In genomic region chr6:114917770-114918635, GRCm38 (mm10) we compare ENCODE assay signal across 8 mouse cellular contexts. TPM values are rescaled to one million over a fixed set of nuclear protein-coding genes. Genes with fewer than 3 reads are reported as not detected.
DNase-seq lines count a peak whose midpoint lies in the region; ATAC-seq and TF ChIP-seq lines count a peak whose summit lies in the region.

No protein-coding gene starts in this region.

- H3K27ac ChIP-seq in heart, embryonic 11.5 days (ENCODE audit: low read depth, low read length): peak overlapping the region; percentile 37; the same call in 1 of the 2 replicates
- H3K27ac ChIP-seq in stomach, postnatal 0 days (replicated peaks): peak overlapping the region; percentile 75

- H3K9ac ChIP-seq in heart, embryonic 11.5 days (ENCODE audit: low read depth, low read length): peak overlapping the region; percentile 46; the same call in 1 of the 2 replicates
- no peak overlapping the region for H3K9ac ChIP-seq in stomach, postnatal 0 days (ENCODE audit: low read length)

- peaks cover 66% of the 10 kb centered on the region for H3K4me1 ChIP-seq in heart, embryonic 11.5 days (ENCODE audit: control insufficient read depth, insufficient read depth, low read length)
- H3K4me1 ChIP-seq in stomach, postnatal 0 days (replicated peaks; ENCODE audit: control insufficient read depth, insufficient read depth): peaks cover 22% of the 10 kb centered on the region

- peak overlapping the region; percentile 67 for H3K4me2 ChIP-seq in heart, embryonic 11.5 days
- H3K4me2 ChIP-seq in stomach, postnatal 0 days (replicated peaks; ENCODE audit: low read depth): peak overlapping the region; percentile 66

- peak; percentile 54 to 57 for DNase-seq in cerebellum, postnatal 10 days
- no peak for DNase-seq in cerebellum, adult 9-10 months
- peak; percentile 57 for DNase-seq in kidney, adult 9 months
- peak; percentile 83 for DNase-seq in lung, postnatal 10 days
- DNase-seq in stomach, postnatal 0 days (ENCODE audit: low spot score): no peak
- DNase-seq in cerebellum, postnatal 14 days: no peak
- DNase-seq in cerebellum, adult 18-20 months: no peak

- H3K36me3 ChIP-seq in heart, embryonic 11.5 days (ENCODE audit: control insufficient read depth, insufficient read depth, low read length): no peaks in the 10 kb centered on the region
- H3K36me3 ChIP-seq in stomach, postnatal 0 days (ENCODE audit: control insufficient read depth, insufficient read depth, low read length): no peaks in the 10 kb centered on the region

- H3K4me3 ChIP-seq in heart, embryonic 11.5 days (ENCODE audit: low read depth, low read length): peak overlapping the region; percentile 73
- H3K4me3 ChIP-seq in stomach, postnatal 0 days (ENCODE audit: low read depth, low read length): no peak overlapping the region

- no peak for TF ChIP-seq EP300 in stomach, postnatal 0 days (optimal IDR thresholded peaks at IDR 0.05)

- TF ChIP-seq CTCF in stomach, postnatal 0 days (IDR thresholded peaks at IDR 0.05; ENCODE audit: low read depth): no peak

- no peaks in the 10 kb centered on the region for H3K27me3 ChIP-seq in heart, embryonic 11.5 days (ENCODE audit: control insufficient read depth, insufficient read depth, low read length)
- H3K27me3 ChIP-seq in stomach, postnatal 0 days (ENCODE audit: control insufficient read depth, insufficient read depth, low read length): no peaks in the 10 kb centered on the region

- WGBS in heart, embryonic 11.5 days (ENCODE audit: insufficient replicate concordance): 63% methylated on average over 14 of the region's 14 CpGs
- WGBS in stomach, postnatal 0 days: 57% methylated on average over 14 of the region's 14 CpGs

- ATAC-seq in heart, embryonic 11.5 days (replicated peaks; ENCODE audit: insufficient number of reproducible peaks, low FRiP score, low TSS enrichment): no peak
- no peak for ATAC-seq in stomach, postnatal 0 days (ENCODE audit: low FRiP score, low TSS enrichment)

- H3K9me3 ChIP-seq in heart, embryonic 11.5 days (replicated peaks; ENCODE audit: control insufficient read depth, low read length): no peaks in the 10 kb centered on the region
- H3K9me3 ChIP-seq in stomach, postnatal 0 days (ENCODE audit: control insufficient read depth, low read length): no peaks in the 10 kb centered on the region

RNA-seq across cellular contexts. Expression of gene Vgll4, which starts 51.8 kb away (rescaled TPM):
- 49.1 and 51.6 TPM in 2 replicates for polyA plus RNA-seq in heart, embryonic 11.5 days (2014; fragmentation: Nextera tagmentation; extraction: Ambion mirVana)
- polyA plus RNA-seq in stomach, postnatal 0 days (2015; fragmentation: Nextera tagmentation; extraction: Ambion mirVana): 38.5 and 42.1 TPM in 2 replicates

Comparison
In these comparisons a context has a peak if more than half of its experiments do, and no peak if none do; other contexts are left out.
1. DNase-seq: peak in cerebellum, postnatal 10 days (2 of 2), kidney, adult 9 months (single experiment) and lung, postnatal 10 days (single experiment); none in cerebellum, adult 9-10 months (single experiment), stomach, postnatal 0 days (single experiment), cerebellum, postnatal 14 days (0 of 2) and cerebellum, adult 18-20 months (0 of 2).